Mouse (Mus musculus) forebrain, embryonic 15.5 days (tissue): ENCODE data around the gene Thrap3. TPM values are rescaled to one million over a fixed set of nuclear protein-coding genes. Genes with fewer than 3 reads are reported as not detected.

ENCODE experiments used
- ATAC-seq: fragments of 200-750 bp; cut with Nextera tagmentation; replicated peaks from 2 replicates; pipeline ENCODE4 v1.8.0; 2017; ENCODE audit warnings: mild to moderate bottlenecking, moderate TSS enrichment, moderate library complexity
- H3K27ac ChIP-seq: fragments of 300-500 bp; sonication (generic); replicated peaks from 2 replicates; pipeline ENCODE4 v1.5.1; 2015; ENCODE audit warnings: mild to moderate bottlenecking, inconsistent platforms
- H3K27me3 ChIP-seq: fragments of 300-500 bp; sonication (generic); 2 replicates; pipeline ENCODE4 v1.6.1; 2015; ENCODE audit warnings: inconsistent platforms
- H3K36me3 ChIP-seq: fragments of 300-500 bp; sonication (generic); 2 replicates; pipeline ENCODE4 v1.6.1; 2015; ENCODE audit warnings: mild to moderate bottlenecking, inconsistent platforms
- H3K4me1 ChIP-seq: fragments of 300-500 bp; sonication (generic); 2 replicates; pipeline ENCODE4 v1.6.1; 2015; ENCODE audit warnings: inconsistent platforms
- H3K4me2 ChIP-seq: fragments of 300-500 bp; sonication (generic); replicated peaks from 2 replicates; pipeline ENCODE4 v1.6.1; 2015; ENCODE audit warnings: mild to moderate bottlenecking, inconsistent platforms
- H3K4me3 ChIP-seq: fragments of 300-500 bp; sonication (generic); 2 replicates; pipeline ENCODE4 v1.5.1; 2015; ENCODE audit warnings: mild to moderate bottlenecking, inconsistent platforms
- H3K9ac ChIP-seq: fragments of 300-500 bp; sonication (generic); replicated peaks from 2 replicates; pipeline ENCODE4 v1.6.1; 2015; ENCODE audit warnings: mild to moderate bottlenecking, inconsistent platforms
- H3K9me3 ChIP-seq: fragments of 300-500 bp; sonication (generic); 2 replicates; pipeline ENCODE4 v1.6.1; 2016; ENCODE audit warnings: inconsistent platforms
- WGBS: fragments of 180-500 bp; shearing (Covaris S2); methylation state at CpG from one replicate; pipeline ENCODE4 v1.1.7; 2015; ENCODE audit warnings: mixed read lengths; 5-methylcytosine and 5-hydroxymethylcytosine counted together
- polyA plus RNA-seq: library from polyadenylated mRNA; unstranded; fragments of >200 nt; fragmentation: Nextera tagmentation; extraction: Ambion mirVana; gene quantifications from 2 replicates; pipeline ENCODE4 v1.2.1, GENCODE M21; 2015

The Thrap3 gene
- polyA plus RNA-seq: 179 and 185 TPM in 2 replicates

GRCm38 (mm10) chr4:126202303-126203181 lies at the start of gene Thrap3:
TSS of gene Thrap3 (minus strand) at chr4:126202760.
- Histone ChIP-seq H3K9me3 (no peaks in the 10 kb centered on the region), H3K4me3 (peak within 1 kb of the TSS; percentile 94), H3K9ac (peak within 1 kb of the TSS; percentile 86), H3K4me1 (peaks cover 45% of the 10 kb centered on the region), H3K4me2 (peak within 1 kb of the TSS; percentile 54), H3K27me3 (no peaks in the 10 kb centered on the region), H3K27ac (peak within 1 kb of the TSS; percentile 95), H3K36me3 (no peaks in the 10 kb centered on the region)
- ATAC-seq: peak; percentile 99
- WGBS: under 1% methylated on average over 68 of the region's 75 CpGs

DNA sequence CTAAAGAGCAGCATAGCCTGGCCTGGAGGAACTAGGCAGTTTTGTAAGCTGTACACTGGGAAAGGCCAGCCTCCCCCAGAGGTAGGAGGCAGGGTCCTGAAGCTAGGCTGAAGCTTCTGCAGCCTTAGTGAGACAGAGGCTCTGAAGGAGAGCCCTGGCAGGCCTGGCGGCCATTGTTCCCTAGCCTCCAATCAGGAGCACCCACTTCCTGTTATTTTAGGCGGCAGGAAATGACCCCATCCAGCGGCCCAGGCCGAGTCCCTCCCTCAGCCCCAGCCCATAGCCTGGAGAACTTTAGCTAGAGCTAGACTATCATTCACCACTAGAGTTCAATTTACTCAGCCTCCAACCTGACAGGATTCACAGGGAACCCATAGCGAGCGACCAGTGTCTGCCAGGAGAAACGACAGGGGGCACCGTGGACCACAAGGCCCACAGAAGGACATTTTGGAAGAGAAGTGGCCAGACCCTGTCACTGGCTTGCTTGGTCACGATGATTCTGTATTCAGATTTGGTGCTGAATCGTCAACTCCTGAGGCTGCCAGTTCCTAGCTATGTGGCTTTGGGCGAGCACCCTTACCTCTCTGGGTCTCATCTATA lies 49.2 kb upstream of the Thrap3 start:
- H3K9ac ChIP-seq: 0 out of 2 replicates have a peak overlapping the region, but pooled peaks have one; percentile 16
- H3K4me1 ChIP-seq: peaks cover 76% of the 10 kb centered on the region
- no peaks in the 10 kb centered on the region for H3K27me3 ChIP-seq
- no peak overlapping the region for H3K4me2 ChIP-seq
- no peak overlapping the region for H3K4me3 ChIP-seq
- no peaks in the 10 kb centered on the region for H3K9me3 ChIP-seq
- WGBS: 69% methylated on average over 11 of the region's 11 CpGs
- H3K36me3 ChIP-seq: no peaks in the 10 kb centered on the region
- ATAC-seq: no peak
- H3K27ac ChIP-seq: no peak overlapping the region

DNA sequence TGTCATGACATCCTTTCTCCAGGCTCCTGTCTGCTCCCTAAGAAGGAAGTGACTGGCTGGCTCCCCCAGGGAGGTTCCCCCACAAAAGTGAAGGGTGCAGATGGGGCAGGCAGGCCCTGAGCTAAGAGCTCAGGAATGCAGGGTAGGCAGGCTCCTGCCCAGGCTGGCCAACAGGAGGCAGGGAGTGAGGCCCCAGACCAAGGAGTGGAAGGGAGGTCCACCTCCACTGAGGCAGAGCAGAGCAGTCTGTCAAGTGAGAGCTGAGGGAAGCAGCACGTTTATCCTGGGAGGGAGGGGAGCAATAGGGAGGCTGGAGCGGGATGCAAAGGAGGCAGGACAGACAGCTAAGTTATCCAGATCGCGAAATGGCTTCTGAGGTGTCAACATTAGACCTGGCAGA lies 48.1 kb upstream of the Thrap3 start:
- H3K27ac ChIP-seq: no peak overlapping the region
- no peak overlapping the region for H3K4me3 ChIP-seq
- 54% methylated on average over 4 of the region's 4 CpGs for WGBS
- peaks cover 77% of the 10 kb centered on the region for H3K4me1 ChIP-seq
- ATAC-seq: no peak
- no peaks in the 10 kb centered on the region for H3K27me3 ChIP-seq
- H3K9ac ChIP-seq: no peak overlapping the region
- H3K9me3 ChIP-seq: no peaks in the 10 kb centered on the region
- H3K4me2 ChIP-seq: no peak overlapping the region
- H3K36me3 ChIP-seq: no peaks in the 10 kb centered on the region

- WGBS: 9% methylated on average over 11 of the region's 11 CpGs
- H3K4me1 ChIP-seq: peaks cover 59% of the 10 kb centered on the region
- peak overlapping the region; percentile 52 for H3K27ac ChIP-seq
- H3K36me3 ChIP-seq: no peaks in the 10 kb centered on the region
- ATAC-seq: no peak
- H3K27me3 ChIP-seq: no peaks in the 10 kb centered on the region
- no peak overlapping the region for H3K4me3 ChIP-seq
- no peaks in the 10 kb centered on the region for H3K9me3 ChIP-seq
- no peak overlapping the region for H3K9ac ChIP-seq
- no peak overlapping the region for H3K4me2 ChIP-seq
Observed at GRCm38 (mm10) chr4:126248261-126248868, 45.8 kb upstream of the Thrap3 start.

- H3K36me3 ChIP-seq: peaks cover 8% of the 10 kb centered on the region
- WGBS: 85% methylated on average over 13 of the region's 13 CpGs
- no peak overlapping the region for H3K27ac ChIP-seq
- H3K9ac ChIP-seq: no peak overlapping the region
- no peaks in the 10 kb centered on the region for H3K9me3 ChIP-seq
- ATAC-seq: no peak
- H3K4me2 ChIP-seq: no peak overlapping the region
- H3K4me1 ChIP-seq: peaks cover 39% of the 10 kb centered on the region
- no peaks in the 10 kb centered on the region for H3K27me3 ChIP-seq
- H3K4me3 ChIP-seq: no peak overlapping the region
Observed at GRCm38 (mm10) chr4:126246202-126246889, 43.8 kb upstream of the Thrap3 start.

DNA sequence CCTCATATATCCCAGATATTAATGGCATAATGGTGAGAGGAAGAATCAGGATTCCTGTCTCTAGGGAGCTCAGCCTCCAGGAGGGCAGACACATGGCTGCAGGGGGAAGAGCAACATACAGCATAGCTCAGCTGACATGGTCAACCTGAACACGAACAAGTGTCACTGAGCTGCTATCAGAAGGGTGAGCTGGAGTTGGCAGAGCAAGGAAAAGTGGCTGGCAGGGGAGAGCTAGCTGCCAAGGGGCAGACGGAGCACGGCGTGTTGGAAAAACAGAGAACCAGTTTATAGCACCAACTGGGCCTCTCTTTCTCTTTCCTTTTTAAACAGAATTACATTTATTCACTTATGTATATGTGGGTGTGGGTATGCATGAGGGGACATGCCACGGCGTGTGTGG lies 40.0 kb upstream of the Thrap3 start:
- no peak overlapping the region for H3K4me2 ChIP-seq
- peaks cover 39% of the 10 kb centered on the region for H3K36me3 ChIP-seq
- 92% methylated on average over 6 of the region's 6 CpGs for WGBS
- no peak for ATAC-seq
- no peak overlapping the region for H3K9ac ChIP-seq
- no peaks in the 10 kb centered on the region for H3K27me3 ChIP-seq
- no peak overlapping the region for H3K4me3 ChIP-seq
- no peak overlapping the region for H3K27ac ChIP-seq
- H3K4me1 ChIP-seq: 0 out of 2 replicates have a peak, but pooled peaks cover 6% of the 10 kb centered on the region
- H3K9me3 ChIP-seq: no peaks in the 10 kb centered on the region

DNA sequence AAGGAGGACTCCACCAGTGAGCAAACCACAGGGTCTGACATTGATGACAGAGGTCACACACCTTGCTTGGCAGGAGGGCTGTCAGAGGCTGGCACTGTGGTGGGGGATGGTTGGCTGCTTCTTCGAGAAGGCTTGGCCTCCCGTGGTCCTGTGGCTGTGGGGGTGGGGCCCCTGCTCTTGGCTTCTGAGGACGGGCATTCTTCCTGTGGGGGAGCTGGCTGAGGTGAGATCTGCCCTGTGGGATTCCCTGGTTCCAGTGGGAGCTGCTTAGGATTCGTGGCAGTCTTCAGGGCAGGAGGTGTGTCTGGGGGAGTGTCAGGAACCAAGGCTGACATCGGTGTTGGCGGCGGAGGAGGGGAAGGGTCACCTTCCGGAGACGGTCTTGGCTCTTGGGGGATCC lies 39.4 kb upstream of the Thrap3 start:
- Histone ChIP-seq H3K27ac (no peak overlapping the region), H3K27me3 (no peaks in the 10 kb centered on the region), H3K9ac (no peak overlapping the region), H3K4me3 (no peak overlapping the region), H3K4me2 (no peak overlapping the region), H3K4me1 (0 out of 2 replicates have a peak, but pooled peaks cover 4% of the 10 kb centered on the region), H3K9me3 (no peaks in the 10 kb centered on the region), H3K36me3 (peaks cover 43% of the 10 kb centered on the region)
- no peak for ATAC-seq
- 63% methylated on average over 9 of the region's 9 CpGs for WGBS

DNA sequence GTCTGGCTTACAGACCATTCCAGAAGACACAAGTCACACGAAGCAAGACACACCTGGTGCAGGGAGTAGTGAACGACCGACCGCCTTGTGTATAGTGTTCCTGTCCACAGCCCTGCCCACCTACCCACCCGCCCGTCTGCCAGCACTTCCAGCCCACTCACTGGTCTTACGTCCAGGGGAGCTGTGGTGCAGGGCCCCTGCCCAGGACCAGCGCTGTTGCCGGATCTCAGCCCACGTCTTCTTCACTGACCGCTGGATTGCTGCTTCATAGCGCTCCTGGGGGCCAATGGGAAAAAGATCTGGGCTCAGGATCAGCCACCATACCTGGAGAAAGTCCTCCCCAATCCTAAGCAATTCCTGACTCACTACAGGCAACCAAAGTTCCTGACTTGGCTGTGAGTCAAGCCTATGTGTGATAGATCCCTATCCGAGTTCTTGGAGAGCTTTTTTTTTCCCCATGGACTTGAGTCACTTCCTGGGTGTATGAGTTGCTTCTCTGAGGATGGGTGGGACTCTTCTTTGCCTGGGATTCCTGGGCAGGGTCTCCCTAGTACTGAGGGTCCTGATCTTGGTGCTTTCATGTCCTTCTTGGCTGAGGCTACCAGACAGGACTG lies 37.4 kb upstream of the Thrap3 start:
- WGBS: 95% methylated on average over 13 of the region's 13 CpGs
- H3K27ac ChIP-seq: no peak overlapping the region

GRCm38 (mm10) chr4:126237721-126238242 lies 35.2 kb upstream of the Thrap3 start:
- Histone ChIP-seq H3K36me3 (peaks cover 85% of the 10 kb centered on the region), H3K9ac (no peak overlapping the region), H3K9me3 (no peaks in the 10 kb centered on the region)

More for the DNA sequence above, 37.4 kb upstream of the Thrap3 start:
- Histone ChIP-seq H3K4me2 (no peak overlapping the region), H3K9me3 (no peaks in the 10 kb centered on the region), H3K36me3 (peaks cover 63% of the 10 kb centered on the region), H3K4me3 (no peak overlapping the region), H3K4me1 (no peaks in the 10 kb centered on the region), H3K9ac (no peak overlapping the region), H3K27me3 (no peaks in the 10 kb centered on the region)
- no peak for ATAC-seq

DNA sequence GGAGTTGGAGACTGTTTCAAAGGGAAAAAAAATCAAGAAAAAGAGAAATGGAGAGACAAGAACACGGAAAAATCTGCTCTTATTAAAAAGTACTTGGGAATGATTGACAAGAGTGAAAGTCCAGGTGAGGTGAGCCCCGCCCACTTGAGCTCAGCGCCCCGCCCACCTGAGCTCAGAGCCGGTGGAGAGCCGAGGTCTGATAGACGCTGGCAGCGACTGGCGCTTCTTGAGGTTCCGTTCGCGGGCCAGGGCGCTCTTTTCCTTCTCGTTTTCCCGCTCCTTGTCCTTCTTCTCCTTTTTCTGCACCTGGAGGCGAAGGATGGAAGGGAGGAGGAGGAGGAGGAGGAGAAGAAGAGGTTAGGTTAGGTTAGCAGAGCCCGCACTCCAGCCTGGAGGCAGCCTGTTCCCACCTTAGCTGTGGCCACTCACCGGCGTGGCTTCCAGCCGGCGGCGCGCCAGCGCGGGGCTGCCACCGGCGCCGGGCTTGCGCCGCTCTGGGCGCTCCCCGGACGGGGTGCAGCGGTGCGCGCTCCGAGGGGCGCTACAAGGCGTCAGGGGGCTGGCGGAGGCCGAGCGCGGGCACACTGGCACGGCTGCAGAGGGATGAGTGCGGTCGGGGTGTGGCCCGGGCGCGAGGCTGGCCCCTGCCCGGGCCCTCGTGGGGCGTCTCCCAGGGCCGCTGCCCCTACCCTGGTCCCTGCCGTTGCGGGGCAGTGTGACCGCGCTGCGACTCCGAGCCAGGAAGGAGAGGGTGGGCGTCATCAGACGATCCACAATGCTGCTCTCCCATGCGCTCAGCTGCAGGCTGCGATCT lies 34.1 kb upstream of the Thrap3 start:
- no peak overlapping the region for H3K9ac ChIP-seq
- H3K36me3 ChIP-seq: peaks cover 91% of the 10 kb centered on the region
- H3K27ac ChIP-seq: no peak overlapping the region
- no peaks in the 10 kb centered on the region for H3K9me3 ChIP-seq
- H3K4me3 ChIP-seq: no peak overlapping the region
- H3K4me1 ChIP-seq: no peaks in the 10 kb centered on the region
- no peak overlapping the region for H3K4me2 ChIP-seq
- 52% methylated on average over 60 of the region's 63 CpGs for WGBS
- ATAC-seq: no peak
- H3K27me3 ChIP-seq: no peaks in the 10 kb centered on the region

More at GRCm38 (mm10) chr4:126237721-126238242, 35.2 kb upstream of the Thrap3 start:
- Histone ChIP-seq H3K27ac (no peak overlapping the region), H3K27me3 (no peaks in the 10 kb centered on the region), H3K4me1 (no peaks in the 10 kb centered on the region), H3K4me2 (no peak overlapping the region), H3K4me3 (no peak overlapping the region)
- WGBS: 62% methylated on average over 5 of the region's 5 CpGs
- no peak for ATAC-seq

DNA sequence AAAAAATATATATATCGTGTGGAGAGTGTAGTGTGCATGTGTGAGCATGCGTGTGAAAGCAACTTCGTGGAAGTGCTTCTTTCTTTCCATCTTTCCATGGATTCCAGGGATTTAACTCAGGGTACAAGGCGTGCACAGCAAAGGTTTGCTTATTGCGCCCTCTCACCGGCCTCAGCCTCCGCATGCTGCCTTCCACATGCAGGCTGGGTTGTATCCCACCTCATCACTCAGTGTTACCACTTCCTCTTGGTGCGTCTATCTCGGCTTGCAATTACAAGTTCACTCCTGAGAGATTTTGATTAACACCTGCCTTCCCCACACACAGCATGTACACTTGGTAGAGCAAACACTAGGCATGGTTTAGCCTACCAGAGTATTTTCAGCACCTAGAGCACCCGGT lies 32.6 kb upstream of the Thrap3 start:
- no peaks in the 10 kb centered on the region for H3K9me3 ChIP-seq
- ATAC-seq: no peak
- H3K4me1 ChIP-seq: no peaks in the 10 kb centered on the region
- 92% methylated on average over 10 of the region's 10 CpGs for WGBS
- no peak overlapping the region for H3K4me2 ChIP-seq
- no peak overlapping the region for H3K27ac ChIP-seq
- peaks cover 92% of the 10 kb centered on the region for H3K36me3 ChIP-seq
- no peaks in the 10 kb centered on the region for H3K27me3 ChIP-seq
- no peak overlapping the region for H3K9ac ChIP-seq
- no peak overlapping the region for H3K4me3 ChIP-seq
